Mouse (Mus musculus) lung, adult 2 months (tissue): ENCODE data around the gene Aatk. TPM values are rescaled to one million over a fixed set of nuclear protein-coding genes. Genes with fewer than 3 reads are reported as not detected.
A peak's percentile ranks its signal among the peaks of the same experiment; 100 is the strongest.

Source experiments
- DNase-seq: peaks from one replicate; pipeline ENCODE4 v3.0.0; 2022
- H3K4me1 ChIP-seq: fragments of 200-500 bp; 2 replicates; pipeline ENCODE4 v1.6.1; 2011; ENCODE audit warnings: low read length; ENCODE audit not compliant: control insufficient read depth, insufficient read depth
- H3K4me3 ChIP-seq: fragments of 200-500 bp; replicated peaks from 2 replicates; pipeline ENCODE3; 2011; ENCODE audit warnings: low read depth, mild to moderate bottlenecking, control low read depth, low read length; ENCODE audit errors: extremely low read depth
- CTCF ChIP-seq: fragments of 200-500 bp; IDR thresholded peaks from 2 replicates; pipeline ENCODE4 v1.5.1; 2011; ENCODE audit warnings: mild to moderate bottlenecking, low read length, control low read depth; ENCODE audit not compliant: insufficient read depth
- POLR2A ChIP-seq: fragments of 200-500 bp; IDR thresholded peaks from 2 replicates; pipeline ENCODE4 v1.6.1; 2011; ENCODE audit warnings: low read depth, mild to moderate bottlenecking, control low read depth, low read length, borderline replicate concordance; ENCODE audit errors: extremely low read depth
- WGBS: fragments of 180-500 bp; shearing (Covaris S2); methylation state at CpG from one replicate; pipeline ENCODE4 v1.1.7; 2018; 5-methylcytosine and 5-hydroxymethylcytosine counted together
- polyA plus RNA-seq: library from polyadenylated mRNA; depleted of rRNA; stranded (reverse); fragments of >200 nt; gene quantifications from 2 replicates; pipeline ENCODE4 v1.2.3, GENCODE M21; 2012; rRNA removed

Aatk gene
- polyA plus RNA-seq, result 28.9 and 38.7 TPM in 2 replicates

DNA sequence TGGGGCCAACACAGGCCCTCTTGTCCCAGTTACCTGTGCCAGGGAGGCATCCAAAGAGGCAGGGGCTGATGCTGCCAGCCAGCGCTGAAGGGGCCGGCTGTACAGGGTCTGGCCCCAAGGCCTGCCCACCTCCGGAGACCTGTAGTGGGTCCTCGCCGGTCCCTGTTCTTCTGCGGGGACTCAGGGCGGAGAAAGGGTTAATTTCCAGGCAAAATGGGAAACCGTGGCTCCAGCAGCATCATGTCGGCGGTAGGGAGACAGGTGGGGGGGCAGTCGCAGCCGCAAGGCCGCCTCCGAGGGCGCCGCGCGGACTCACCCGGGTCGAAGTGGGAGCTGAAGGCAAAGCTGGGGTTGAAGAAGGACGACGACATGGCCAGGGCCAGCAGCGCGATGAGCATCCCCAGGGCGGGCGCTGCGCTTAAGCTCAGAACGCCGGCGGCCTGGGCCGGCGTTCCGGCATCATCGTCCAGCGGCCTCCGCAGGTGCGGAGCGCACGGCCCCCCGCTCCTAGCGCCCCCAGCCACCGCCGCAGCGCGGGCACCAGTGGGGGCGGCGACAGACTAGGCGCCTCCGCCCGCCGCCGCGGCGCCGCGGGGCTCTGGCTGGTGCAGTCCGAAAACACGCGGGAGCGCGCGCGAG, at the start of gene Aatk:
Gene Aatk, minus strand, starts transcription at position 615 of the 639 bp plus-strand sequence.
- Histone ChIP-seq H3K4me3 (peak within 1 kb of the TSS; percentile 63), H3K4me1 (peaks cover 10% of the 10 kb centered on the region)
- 5% methylated on average over 63 of the region's 63 CpGs for WGBS
- DNase-seq, result no peak
- TF ChIP-seq POLR2A, result no peak
- no peak for TF ChIP-seq CTCF

DNA sequence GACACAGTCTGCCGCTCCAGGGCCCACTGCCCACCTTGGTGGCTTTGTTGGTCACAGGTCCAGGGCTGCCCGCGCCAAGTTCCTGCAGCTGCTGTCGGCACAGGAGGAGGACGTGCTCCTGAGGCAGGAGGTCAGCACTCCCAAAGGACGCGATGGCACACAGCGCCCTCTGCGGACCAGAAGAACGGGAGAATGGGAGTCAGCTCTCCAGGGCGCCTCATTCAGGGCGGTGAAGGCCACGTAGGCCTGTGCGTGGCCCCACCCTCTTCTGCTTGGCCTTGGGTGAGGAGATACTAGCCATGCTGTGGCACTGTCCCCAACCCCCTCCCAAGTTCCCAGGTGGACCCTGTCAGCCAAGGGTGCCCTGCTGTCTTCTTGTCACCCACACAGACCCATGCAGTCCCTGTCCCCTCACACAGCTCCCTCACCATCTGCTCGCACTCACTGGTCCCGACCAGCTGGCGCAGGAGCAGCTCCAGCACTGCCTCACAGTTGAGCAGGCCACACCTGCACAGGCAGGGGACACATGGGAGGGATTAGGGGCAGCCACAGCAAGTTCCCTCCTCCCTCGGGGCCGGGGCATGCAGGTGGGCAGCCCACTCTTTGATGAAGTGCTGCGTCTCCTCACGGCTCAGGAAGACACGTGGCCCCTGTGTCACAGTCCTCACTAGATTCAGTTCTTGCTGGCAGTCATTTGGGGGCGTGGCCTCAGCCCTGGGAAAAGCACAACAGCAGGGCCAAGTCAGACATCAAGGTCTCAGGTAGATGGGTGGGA, 46.0 kb upstream of the Aatk start:
- no peak for DNase-seq
- no peak for TF ChIP-seq POLR2A
- WGBS, result 74% methylated on average over 23 of the region's 23 CpGs
- Histone ChIP-seq H3K4me3 (no peak overlapping the region), H3K4me1 (peaks cover 3% of the 10 kb centered on the region; the same call in 1 of the 2 replicates)

DNA sequence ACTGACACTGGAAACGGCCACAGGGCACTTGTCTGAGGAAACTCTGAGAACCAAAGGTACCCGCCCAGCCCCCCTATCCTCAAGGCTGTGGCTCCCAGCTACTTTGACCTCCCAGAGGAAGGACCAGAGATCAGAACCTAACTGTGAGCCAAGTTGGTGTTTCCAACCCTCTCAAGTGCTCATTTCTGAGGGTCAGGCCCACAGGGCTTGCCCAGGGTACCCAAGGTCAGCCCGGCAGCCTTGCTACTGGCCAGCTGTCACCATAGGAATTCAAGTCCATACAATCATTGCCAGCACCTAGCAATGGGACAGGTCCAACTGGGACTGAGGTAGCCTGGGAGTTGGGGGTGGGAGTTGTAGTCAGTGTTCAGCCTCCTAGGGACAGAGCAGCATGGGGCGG, 43.7 kb upstream of the Aatk start:
- no peak for DNase-seq
- 87% methylated on average over 4 of the region's 4 CpGs for WGBS
- peaks cover 5% of the 10 kb centered on the region; the same call in 1 of the 2 replicates for H3K4me1 ChIP-seq
- TF ChIP-seq POLR2A (no peak), CTCF (no peak)
- no peak overlapping the region for H3K4me3 ChIP-seq

DNA sequence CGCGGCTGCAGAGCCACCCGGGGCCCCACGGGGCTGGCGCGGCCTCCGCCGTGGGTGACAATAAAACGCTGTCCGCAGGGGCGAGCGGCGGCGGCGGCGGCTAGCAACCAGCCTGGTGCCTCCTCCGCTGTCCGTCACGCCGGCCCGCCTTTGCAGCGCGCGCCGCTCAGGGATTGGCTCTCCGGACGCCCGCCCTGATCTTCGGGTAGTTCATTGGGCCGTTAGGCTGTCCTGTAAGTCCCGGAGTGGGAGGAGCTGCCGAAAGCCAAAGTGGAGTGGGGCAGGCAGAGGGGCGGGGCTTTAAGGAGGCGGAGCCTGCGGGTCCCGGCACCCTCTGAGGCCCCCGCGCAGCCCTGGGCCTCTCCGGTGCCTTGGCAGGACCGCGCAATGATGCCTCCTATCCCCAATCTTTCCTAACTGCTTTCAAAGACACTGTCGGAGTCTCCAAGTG, 39.8 kb upstream of the Aatk start, which contains the start of gene Cep131:
Gene Cep131, minus strand, starts transcription at position 126 of the 451 bp plus-strand sequence.
- under 1% methylated on average over 42 of the region's 42 CpGs for WGBS

DNA sequence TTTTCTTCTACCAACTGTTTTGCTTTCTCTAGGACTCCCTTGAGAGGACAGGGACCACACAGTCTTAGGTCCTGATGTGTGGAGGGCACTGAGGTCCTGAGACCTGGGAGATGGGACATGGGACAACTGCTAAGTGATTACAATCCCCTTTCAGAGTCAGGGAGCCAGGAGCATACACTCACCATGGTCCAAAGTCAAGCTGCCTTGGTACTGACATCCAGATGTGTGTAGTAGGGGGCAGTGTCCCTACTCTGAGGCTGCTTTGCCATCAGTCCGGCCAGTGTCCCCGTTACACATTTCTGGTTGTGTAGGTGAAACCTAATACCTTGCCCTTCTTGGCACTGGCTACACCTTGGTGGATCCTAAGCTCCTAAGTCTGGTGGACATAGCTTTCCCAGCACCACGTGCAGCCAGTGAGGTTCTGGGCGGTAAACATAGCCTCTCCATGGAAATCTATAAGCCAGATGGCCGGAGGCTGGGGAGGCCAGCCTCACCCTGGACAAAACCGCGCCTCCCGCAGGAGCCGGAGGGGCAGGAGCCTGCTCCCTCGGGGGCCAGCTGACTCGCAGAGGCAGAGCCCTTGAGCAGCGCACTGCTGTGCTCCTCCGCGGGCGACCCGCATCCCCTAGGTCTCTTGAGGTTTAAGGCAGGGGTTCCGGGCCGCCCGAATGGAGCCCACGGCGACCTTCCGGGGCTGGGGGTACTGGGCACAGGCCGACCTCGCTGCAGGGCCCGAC, 39.1 kb upstream of the Aatk start:
- peaks cover 5% of the 10 kb centered on the region; the same call in 1 of the 2 replicates for H3K4me1 ChIP-seq
- DNase-seq, result no peak
- WGBS, result 0% methylated on average over 25 of the region's 25 CpGs
- peak overlapping the region; percentile 78 for H3K4me3 ChIP-seq
- no peak for TF ChIP-seq CTCF
- TF ChIP-seq POLR2A, result no peak

More for the DNA sequence above, 39.8 kb upstream of the Aatk start, which contains the start of gene Cep131:
- TF ChIP-seq POLR2A, result peak; percentile 17; the same call in 1 of the 2 replicates
- TF ChIP-seq CTCF, result no peak
- Histone ChIP-seq H3K4me1 (peaks cover 5% of the 10 kb centered on the region; the same call in 1 of the 2 replicates), H3K4me3 (peak within 1 kb of the TSS; percentile 78)
- DNase-seq, result peak; percentile 99

DNA sequence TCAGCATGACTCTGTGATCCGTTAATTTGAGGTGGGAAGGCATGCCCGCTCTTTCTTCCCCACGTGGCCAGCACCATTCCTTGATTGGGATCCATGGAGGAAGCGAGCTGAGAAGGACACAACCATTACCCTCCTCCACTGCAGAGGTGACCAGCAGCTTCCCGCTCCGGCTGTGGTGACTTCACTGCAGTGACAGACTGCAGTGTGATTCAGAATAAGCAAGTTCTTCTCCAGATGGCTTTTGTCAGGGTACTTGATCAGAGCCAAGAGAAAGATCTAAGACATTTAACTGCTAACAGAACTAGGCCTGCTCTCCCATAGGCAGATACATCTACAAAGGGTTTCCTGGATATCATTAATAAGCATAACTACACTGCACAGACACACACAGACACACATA, 33.3 kb upstream of the Aatk start:
- H3K4me3 ChIP-seq, result no peak overlapping the region
- no peak for TF ChIP-seq CTCF
- TF ChIP-seq POLR2A, result no peak
- no peak for DNase-seq
- 82% methylated on average over 6 of the region's 6 CpGs for WGBS
- H3K4me1 ChIP-seq, result no peaks in the 10 kb centered on the region

DNA sequence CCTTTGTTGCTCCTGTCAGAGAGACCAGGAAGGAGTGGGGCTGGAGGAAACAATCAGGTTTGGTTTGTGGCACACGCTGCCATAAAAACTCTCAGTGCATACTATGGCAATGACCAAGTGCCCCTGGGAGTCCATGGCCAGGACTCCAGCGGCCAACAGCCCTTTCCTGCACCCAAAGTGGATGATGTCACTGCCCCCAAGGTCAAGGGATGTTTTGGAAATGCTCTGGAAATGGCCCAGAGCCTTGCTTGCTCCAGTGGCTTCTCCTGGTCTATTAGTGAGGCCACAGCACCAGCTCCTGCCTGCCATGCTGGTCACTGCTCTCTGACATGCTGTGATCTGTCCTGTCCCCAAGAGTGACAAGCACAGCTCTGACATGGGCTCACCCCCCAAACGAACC, 29.2 kb upstream of the Aatk start:
- no peak for TF ChIP-seq POLR2A
- no peak for TF ChIP-seq CTCF
- WGBS, result 64% methylated on average over 3 of the region's 3 CpGs
- DNase-seq, result no peak
- Histone ChIP-seq H3K4me3 (no peak overlapping the region), H3K4me1 (no peaks in the 10 kb centered on the region)

DNA sequence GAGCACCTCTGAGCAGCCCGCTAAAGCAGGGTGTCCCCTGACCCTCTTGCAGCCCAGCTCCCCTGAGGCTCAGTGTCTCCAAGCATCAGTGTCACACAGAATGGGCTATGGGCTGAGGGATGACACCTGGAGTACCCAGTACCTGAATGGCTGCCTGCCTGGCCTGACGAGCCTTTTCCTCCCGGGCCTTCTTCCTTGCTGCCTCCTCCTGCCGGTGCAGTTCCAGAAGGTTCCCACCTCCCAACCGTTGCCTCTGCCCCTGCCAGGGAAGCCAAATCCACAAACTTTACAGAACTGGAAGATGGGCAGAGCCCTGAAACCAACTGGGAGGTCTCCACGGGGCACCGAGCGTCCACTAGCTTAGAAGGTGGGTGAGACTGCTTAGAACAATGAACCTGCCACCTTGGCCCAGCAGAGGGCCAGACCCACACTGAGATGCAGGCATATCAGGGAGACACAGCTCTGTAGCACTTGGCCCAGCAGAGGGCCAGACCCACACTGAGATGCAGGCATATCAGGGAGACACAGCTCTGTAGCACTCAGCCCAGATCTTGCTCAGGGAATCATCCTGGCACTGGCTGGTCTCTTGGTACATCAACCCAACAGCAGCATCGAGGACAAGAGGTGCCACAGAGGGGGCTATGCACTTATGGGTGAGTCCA, 26.1 kb upstream of the Aatk start:
- no peaks in the 10 kb centered on the region for H3K4me1 ChIP-seq
- no peak for TF ChIP-seq CTCF
- no peak for TF ChIP-seq POLR2A
- no peak overlapping the region for H3K4me3 ChIP-seq
- DNase-seq, result no peak
- 88% methylated on average over 9 of the region's 9 CpGs for WGBS

DNA sequence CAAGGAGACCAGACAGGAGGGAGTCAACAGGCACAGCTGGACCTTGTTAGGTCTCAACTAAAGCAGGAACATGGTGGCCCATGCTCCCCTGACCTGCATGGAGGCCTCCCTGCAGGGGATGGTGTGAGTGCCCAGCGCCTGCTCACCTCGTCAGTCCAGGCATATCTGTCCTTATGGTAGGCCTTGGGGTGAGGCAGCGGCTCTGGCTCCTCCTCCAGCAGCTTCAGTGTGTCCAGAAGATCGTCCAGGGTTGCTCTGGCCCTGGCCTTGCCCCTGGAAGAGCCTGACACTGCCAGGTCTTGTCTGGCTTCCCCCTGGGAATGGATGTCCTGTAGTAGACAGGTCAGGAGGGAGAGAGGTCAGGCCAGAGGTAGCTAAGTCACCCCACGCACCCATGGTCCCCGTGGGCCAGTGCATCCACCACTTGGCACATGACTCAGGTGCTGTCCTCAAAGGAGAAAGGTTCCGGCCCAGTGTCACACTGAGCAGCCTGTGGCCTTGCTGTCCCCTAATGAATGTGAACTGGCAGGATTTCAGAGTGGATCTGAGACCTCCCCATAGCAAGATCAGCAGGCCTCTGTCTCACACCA, 24.9 kb upstream of the Aatk start:
- WGBS, result 84% methylated on average over 7 of the region's 7 CpGs
- no peak for DNase-seq
- Histone ChIP-seq H3K4me1 (no peaks in the 10 kb centered on the region), H3K4me3 (no peak overlapping the region)
- no peak for TF ChIP-seq POLR2A
- TF ChIP-seq CTCF, result no peak
